Mouse (Mus musculus) liver, embryonic 14.5 days (tissue): ENCODE measurements around the gene Polr2c.

Experiments used
- CTCF ChIP-seq: IDR thresholded peaks from 2 replicates; pipeline ENCODE4 v1.5.1; 2016; ENCODE audit warnings: antibody characterized with exemption, low read depth, control low read depth
- EP300 ChIP-seq: IDR thresholded peaks from 2 replicates; pipeline ENCODE4 v1.6.1; 2016; ENCODE audit warnings: antibody characterized with exemption, low read depth

GRCm38 (mm10) chr8:94810153-94810552, 47.1 kb upstream of the Polr2c start, which contains the start of gene Ccl17:
- TF ChIP-seq CTCF = no peak
- no peak for TF ChIP-seq EP300
